Mouse (Mus musculus) frontal cortex, postnatal 25 days (tissue): ENCODE data around the gene Polg2.
"Not testable (repeated sequence)": the region's sequence is repeated elsewhere in the genome, so short reads cannot be mapped to it uniquely, and the experiment has no call there.

Experiments
- DNase-seq, 2 experiments: peaks; one replicate each; pipeline ENCODE4 v3.0.0; 2022; ENCODE audit warnings: low spot score in 2 of 2

Gene Polg2

DNA sequence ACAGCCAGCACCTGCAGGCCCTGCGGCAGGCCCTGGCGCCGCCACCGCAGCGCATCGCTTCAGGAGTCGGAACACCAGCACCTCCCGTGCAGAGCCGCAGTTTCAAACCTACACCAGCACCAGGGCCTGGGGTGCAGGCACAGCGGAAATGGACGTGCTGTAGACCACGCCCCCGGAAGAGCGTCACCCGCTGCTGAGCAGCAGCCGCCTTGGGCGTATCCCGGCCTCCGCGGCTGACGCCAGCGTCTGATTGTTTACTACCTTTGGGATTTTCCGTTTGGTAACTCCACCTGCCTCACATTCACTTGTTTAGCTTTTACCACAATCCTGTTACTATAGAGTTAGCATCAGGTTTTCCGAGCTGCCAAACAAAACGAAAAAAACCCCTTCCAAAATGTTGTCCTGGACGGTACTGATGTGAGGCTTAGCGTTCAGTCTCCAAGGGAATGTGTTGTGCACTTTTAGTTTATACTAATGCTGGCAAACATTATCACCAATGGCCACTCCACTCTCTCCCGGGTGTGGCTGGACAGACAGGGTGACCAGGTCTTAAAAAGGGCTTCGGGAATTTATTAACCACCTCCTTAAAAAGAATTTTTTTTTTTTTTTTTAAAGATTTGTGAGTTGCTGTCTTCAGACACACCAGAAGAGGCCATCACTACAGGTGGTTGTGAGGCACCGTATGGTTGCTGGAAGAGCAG, at the start of gene Polg2:
Gene Polg2, minus strand, starts transcription at position 150 of the 701 bp plus-strand sequence.
- peak; percentile 80 to 83 for DNase-seq

DNA sequence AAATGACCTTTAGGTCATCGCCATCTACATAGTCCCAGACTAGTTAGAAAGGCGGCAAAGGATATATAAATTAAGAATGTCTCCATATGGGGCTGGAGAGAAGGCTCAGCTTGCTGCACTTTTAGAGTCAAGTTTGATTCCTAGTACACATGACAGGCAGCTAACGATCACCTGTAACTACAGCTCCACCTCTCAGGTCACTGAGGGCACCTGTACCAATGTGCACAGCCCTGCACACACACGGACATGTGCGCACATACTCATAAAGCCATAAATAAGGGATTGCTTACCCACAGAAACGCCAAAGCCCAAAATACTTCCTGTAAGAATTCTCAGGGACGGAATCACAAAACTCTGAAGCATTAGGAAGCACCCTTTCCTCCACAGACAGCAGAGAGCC, 48.7 kb upstream of the Polg2 start:
- DNase-seq, result no peak

DNA sequence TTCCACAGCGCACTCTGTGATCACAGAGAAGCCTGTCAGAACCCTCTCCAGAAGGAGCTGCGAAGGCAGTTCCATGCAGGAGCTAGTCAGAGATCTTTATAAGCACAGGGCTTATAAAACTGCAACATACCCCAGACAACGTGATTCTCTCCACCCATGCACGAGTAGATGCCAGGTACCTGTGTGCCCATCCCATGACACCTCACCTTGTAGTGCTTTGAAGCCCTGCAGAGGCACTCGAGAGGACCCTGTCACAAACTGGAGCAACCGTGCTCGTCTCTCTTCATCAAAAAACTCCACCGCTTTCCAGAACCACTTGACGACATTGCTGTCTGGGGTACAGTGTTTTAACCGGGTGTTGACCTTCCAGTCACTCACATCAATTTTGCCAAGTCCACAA, 45.1 kb upstream of the Polg2 start:
- DNase-seq, result no peak

DNA sequence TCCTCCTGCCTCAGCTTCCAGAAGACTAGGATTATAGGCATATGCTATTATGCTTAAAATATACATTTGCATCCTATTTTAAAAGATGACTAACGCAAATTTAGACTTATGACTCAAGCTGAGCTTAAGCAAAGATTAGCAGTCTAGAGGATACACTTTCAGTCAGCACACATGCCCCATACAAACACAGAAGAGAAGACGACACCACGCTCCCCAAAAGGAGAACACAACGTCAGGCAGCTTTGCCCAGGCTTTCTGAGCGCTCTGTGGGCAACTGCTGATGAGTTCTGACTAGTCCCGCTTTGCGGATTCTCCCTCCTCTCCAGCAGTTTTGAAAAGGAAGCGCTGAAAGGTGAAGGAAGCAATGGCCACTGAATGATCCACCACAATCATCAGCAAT, 44.4 kb upstream of the Polg2 start:
- DNase-seq, result no peak

DNA sequence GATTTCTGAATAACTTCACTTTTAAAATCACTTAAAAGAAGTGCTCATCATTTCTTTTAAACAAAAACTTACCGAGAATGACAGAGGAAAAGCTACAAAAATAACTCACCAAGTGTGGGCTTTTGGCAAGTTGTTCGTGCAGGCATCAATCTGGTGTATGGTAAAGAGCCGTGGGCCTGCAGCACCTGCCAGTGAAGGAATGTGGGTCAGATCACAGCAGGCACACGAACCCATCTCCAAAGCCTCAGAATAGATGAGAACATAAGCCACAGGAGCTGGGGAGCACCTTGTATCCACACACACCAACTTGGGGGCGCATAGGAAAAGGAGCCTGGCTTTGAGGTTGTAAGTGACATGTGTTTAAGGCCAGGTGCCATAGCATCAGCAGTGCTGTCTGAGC, 43.6 kb upstream of the Polg2 start:
- DNase-seq, result no peak

DNA sequence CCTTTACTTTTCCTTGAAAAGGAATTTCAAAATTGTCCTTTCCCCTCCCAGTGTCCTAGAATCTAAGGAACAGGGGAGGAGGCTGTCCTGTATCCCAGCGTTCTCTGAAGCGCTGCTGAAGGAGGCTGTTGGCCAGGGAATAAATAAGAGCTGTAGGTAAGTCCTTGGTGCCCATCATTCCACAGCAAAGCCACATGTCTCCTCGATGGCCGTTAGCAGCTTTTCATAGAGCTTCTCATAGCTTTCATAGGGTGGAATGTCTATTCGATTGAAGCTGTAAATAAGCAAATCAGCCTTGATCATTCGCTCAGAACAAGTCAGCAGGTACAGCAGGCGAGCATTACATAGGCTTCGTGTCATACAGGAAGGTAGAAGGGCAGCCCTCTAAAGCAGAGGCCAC, 43.2 kb upstream of the Polg2 start:
- no peak for DNase-seq

DNA sequence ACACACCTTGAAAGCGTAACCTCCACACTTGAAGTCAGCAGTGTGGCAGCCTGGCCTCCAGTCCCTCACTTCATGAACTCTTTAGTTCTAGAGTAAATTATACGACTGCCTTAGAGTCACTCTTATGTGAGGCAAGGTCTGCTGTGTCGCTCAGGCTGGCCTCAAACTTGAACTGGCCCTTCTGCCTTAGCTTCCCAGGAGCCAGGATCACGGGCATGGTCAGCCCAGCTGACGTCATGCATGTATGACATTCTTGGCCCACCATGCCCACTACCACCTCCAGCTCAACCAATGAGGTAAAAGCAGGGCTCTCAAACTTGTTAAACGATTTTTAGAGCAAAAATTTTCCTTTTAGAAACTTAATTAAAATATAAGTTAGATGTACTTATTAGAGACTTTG, 42.1 kb upstream of the Polg2 start:
- DNase-seq, result no peak

DNA sequence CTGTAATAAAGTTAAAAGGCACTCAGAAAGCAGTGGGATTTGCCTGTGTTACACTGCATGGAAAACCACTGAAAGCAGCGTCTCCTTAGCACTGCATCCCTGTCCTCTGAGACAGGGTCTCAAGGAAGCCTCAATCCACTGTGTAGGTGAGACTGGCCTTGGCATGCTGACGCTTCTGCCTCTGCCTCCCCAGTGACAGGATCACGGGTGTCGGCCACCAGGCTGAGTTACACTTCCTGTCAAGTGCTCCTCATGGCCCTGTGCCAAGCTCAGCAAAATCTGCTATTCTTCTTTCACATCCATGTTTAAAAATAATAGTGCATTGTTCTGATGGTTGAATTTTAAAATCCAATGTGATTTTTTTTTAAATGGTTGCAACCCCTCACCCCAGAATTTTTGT, 41.6 kb upstream of the Polg2 start:
- DNase-seq, result no peak

DNA sequence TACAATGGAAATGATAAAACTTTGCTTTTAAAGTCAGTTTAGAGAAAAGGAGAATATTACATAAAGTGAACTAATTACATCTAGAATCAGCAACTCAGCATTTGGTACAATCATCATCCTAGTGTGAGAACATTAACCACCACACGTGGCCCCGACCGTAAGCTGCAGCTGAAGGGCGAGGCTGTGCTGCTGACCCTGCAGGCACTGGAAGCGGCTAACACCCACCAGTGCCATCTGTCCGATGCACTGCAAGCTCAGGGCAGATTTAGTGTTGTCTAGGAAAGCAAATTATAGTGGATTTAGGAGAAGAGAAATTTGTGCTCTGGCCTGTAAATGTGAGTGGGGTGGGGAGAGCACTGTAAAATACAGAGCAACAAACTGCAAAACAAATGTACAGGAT, 40.9 kb upstream of the Polg2 start:
- no peak for DNase-seq

DNA sequence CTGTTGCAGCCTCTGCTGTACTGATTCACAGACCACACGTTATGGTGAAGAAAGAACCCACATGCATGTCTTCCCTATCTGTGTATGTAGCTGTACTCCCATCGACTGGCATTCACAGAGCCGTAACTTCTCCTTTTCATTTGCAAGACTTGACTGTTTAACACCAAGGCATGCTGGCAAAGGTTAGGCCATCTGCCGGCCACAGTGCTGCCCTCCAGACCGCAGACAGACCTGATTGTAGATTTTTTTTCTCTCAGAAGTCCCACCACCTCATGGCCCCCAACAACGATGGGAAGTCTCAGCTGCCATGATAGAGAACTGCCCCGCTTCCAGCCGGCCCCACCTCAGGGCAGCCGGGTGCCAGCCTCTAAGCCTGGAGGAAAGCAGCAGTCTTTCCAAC, 40.3 kb upstream of the Polg2 start:
- DNase-seq, result no peak

DNA sequence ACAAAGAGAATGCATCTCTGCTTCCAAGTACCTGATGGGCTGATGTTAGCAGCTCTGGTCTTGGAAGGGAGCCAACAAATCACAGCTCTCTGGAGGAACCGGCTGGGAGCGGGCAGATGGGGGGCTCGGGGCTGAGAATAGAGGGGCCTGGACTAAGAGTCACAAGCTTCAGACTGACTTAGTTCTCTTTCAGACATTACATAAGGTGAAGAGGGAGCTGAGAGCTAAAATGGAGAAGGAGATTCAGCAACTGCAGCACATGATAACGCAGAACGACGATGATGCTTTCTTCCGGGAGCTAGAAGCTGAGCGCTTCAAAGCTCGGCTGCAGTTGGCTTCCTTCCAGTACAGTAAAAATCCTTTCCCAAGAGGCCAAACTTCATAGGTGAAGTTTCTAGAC, 39.0 kb upstream of the Polg2 start:
- DNase-seq, result no peak

DNA sequence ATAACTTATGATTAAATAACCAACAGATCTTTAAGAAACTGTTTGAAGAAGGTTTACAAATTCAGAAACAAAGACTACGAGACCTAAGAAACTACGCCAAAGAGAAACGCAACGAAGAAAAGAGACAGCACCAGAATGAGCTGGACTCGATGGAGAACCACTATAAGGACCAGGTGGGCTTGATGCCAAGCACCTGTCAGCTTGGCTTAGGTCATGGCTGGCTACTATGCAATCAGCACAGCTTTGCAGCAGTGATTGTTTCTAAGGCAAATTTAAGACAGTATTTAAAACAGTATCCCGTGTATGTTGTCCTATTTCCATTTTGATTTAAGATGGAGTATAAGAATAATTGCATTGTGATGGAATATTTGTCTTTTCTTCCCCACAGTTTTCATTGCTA, 38.5 kb upstream of the Polg2 start:
- no peak for DNase-seq

DNA sequence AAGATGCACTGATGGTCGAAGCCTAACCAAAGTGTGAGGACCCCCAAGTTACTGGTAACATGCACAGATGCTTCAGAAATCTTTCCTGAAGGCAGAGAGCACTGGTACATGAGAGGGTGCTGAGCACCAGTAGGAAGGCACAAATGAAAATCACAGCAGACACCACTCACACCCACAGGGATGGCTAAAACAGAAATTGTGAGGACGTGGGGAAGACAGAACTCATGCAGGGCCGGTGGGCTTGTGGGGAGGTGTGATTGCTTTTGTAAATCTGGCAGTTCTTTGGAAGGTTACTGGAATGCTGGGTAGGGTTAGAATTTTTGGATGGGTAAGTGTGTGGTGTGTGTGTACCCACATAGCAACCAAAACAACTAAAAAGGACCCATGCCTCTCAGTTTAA, 37.8 kb upstream of the Polg2 start:
- DNase-seq, result no peak

DNA sequence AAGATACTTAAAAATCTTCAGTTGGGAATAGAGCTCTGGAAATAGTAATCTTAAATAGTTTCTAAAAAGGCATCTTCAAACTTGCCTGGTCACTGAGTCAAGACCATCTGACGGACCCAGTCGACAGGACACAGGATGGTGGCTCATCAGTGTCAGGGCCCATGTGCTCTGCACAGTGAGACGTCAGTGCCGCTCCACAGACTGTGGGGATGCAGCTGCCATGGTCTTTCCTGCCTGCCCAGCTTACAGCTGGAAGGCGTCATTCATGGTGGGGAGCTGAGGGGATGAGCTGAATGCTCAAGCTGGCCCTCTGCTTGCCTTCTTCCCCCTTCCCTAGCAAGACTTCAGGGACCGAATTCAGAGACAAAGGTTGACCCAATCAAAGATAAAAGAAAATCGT, 37.0 kb upstream of the Polg2 start:
- no peak for DNase-seq

DNA sequence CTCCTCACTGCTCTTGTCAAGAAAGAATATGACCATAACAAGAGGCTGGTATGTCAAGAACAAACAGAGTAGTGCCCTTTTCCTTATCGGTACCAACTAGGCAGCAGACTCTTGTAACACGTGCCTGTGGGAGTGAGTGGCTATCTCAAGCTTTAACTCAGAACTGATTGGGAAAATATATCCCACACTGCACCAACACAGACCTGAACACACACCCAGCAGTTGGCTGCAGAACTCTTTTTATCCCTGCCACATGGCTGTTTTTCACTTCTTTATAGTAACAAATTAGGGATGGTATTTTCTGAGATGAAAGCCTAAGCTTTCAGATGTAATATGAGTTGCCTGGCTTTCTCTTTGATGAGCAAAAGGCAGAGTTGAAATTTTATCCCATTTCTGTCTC, 36.4 kb upstream of the Polg2 start:
- no peak for DNase-seq

DNA sequence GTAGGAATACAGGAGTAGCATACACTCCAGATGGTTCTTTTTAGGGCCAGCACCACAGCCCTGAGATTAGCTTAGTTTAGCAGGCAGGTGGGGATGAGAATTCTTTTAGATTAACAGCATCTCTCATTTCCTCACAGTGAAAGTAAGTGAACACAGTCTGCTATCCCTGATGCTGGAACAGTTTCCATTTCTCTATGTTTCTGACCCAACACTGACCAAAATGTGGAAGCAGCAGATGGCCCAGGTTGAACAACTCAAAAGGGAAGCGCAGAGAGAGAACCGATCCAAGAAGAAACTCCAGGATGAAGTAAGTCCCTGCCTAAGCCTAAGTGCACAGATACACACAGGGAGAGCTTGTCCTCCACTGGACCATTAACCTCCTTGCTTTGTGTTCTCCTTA, 36.0 kb upstream of the Polg2 start:
- no peak for DNase-seq

DNA sequence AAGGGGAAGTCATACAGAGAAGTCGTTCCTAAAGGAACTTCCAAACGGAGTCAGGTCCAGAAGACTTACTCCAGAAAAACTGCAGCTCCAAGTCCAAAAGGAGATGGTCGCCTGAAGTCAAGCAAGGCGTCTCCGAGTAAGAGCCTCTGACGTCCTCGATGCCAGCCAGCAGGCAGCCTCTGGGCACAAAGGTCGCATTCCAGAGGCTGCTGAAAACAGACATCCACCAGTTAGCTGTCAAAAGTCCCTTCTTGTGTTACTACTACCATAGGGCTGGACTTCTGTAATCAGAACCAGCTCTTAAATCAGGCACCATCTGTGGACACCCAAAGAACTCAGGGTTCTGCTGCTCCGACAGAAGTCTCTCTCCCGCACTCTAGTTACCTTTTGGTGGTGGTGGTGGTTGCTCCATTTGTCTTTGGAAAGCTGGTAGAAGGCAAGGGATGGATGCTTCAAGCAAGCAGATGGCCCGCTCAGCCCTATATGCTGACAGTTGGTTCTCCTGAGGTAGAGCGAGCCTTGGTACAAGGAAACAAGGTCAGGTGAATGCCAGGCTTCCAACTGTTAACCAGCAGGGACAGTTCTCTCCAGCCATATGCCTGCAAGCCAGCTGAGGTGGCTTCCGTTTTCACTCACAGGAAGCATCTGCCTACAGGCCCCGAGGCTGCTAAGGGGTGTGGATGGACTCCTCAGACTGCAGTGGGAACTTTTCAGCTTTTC, 35.4 kb upstream of the Polg2 start:
- DNase-seq, result no peak

DNA sequence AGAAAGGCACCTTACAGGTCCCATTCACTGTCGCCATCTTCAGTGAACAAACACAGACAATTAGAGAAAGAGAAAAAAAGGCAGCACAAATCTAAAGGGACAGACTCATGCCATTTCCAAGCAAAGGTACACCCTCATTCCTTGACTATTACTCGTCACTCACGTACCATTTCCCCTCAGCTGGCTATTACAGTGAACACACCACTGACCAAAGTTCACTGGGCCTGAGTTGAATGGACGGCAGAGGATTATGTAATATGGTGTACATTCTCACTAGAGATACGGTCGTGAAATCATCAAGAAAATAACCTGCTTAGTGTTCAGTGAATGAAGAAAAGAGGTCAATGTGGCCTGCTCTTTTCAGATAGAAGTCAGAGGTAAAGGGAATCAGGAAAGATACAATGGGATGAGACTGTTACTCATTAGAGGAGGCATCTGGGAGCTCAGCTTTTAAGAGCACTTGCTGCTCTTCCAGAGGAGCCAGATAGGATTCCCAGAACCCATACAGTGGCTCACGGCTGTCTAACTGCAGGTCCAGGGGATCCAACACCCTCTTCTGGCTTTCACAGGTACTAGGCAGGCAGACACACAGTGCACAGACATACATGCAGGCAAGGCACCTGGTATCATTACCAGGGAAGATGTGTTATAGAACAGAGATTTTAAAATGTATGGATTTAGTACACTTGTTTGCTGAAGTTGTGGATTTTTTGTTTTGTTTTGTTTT, 33.2 kb upstream of the Polg2 start:
- no peak for DNase-seq

DNA sequence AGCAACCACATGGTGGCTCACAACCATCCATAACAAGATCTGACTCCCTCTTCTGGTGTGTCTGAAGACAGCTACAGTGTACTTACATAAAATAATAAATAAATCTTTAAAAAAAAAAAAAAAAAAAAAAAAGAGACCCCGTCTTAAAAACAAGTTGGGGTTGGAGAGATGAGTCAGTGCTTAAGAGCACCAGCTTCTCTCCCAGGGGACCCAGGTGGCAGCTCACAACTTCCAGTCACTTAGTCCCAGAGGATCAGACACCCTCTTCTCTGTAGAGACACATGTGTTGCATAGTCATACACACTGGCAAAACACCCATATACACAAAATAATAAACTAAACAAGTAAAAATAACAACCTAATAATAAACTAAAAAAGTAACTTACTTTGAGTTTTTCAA, 28.1 kb upstream of the Polg2 start:
- not testable (repeated sequence) for DNase-seq

DNA sequence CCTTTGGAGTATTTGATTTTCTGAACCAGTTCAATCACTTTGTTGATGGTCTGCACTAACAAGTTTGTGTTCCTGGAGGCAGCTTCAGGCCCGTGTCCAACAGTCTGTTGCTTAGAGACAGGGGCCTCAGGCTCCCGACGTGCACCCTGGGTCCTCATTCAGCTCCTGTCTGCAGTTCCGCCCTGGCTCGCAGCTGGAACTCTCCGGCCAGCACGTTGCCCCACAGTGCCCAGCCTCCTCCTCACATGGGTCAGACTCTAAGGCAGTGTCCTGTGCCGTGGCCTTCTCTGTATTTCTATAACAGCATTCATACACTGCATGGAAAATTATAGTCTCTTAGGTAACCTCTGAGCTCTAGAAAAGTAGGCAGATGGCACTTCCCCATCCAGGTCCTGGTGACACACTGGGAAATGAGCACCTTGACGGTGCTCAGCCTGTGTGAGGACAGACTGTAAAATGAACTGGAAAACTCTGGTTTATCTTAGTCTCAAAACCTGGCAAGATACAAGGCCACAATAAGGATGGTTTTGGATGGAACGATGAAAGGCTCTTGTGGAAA, 22.8 kb upstream of the Polg2 start:
- no peak for DNase-seq

DNA sequence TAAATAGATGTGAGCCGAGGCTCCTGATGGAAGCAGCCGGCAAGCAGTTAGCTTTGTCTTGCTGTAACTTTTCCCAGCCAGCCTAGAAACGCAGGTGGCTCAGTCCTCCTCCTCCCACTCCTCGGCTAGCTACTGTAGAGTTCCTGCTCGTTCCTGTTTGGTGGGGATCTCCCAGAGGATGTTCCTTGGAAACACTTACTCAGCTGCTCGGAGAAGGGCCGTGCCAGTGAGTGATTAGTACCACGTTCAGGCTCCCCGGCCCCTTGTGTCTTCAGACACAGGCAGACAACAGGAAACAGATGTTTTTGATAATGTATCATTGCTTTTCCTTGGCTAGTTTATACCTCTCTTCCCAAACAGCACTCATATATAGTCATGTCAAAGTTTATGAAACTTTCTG, 16.3 kb upstream of the Polg2 start:
- DNase-seq, result no peak

DNA sequence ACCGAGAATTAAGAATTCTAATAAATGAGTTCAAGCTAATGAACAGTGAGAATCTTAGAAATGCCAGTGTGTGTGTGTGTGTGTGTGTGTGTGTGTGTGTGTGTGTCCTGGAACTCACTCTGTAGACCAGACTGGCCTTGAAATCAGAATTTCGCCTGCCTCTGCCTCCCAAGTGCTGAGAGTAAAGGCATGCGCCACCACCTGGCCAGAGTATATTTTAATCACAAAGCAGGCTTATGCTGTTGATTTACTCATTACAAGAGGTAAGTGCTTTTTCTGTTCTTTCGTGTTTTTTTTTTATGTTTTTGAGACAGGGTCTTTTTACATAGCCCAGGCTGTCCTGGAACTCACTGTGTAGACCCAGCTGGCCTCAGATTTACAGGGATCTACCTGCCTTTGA, 14.5 kb upstream of the Polg2 start:
- no peak for DNase-seq

DNA sequence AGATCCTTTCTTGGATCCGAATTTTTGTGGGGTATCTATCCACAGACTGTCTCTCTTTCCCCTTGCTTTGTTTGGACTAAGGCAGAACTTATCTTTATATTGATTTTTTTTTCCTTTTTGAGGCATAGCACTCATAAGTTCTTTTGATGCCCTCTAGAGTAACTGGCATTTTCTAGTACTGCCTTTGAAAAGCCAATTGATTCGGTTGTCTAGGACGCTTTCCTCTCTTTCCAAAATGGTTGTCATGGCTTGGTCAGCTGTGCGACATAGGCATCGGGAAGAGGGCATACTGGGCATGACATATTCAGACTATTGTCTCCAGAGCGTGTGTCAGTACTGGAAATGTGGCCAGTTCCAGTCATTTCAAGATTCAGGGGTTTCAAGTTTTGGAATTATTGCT, 10.3 kb upstream of the Polg2 start:
- DNase-seq, result no peak
